Mouse (Mus musculus): ENCODE results near the gene Polq. TPM values are rescaled to one million over a fixed set of nuclear protein-coding genes. Genes with fewer than 3 reads are reported as not detected.

Gene Polq
- total and polyA plus RNA-seq, 3 experiments: 19.1 to 27.0 (median 23.6) TPM

DNA sequence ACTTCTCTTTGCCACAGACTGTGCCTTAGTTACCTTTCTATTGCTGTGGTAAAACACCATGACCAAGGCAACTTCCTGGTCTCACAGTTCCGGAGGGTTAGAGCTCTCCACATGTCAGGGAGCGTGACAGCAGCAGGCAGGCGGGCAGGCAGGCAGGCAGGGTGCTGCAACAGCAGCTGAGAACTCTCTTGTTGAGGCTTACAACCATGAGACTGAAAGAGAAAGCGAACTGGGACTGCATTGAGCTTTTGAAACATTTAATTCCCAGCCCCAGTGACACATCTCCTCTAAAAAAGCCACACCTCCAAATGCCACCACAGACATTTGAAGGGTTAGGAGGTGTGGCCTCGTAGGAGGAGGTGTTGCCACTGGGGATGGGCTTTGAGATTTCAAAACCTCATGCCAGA is 25.9 kb upstream of the Polq start:
- Histone ChIP-seq H3K9me3 (replicated peaks; ENCODE audit: low read length) (peaks cover 6% of the 10 kb centered on the region), H3K4me2 (ENCODE audit: insufficient read depth, low read depth, poor library complexity, severe bottlenecking) (peak overlapping the region; percentile 40; the same call in 1 of the 2 replicates), H3K27me3 (replicated peaks) (no peaks in the 10 kb centered on the region), H3K27ac (ENCODE audit: insufficient read depth, low read depth) (peak overlapping the region; percentile 39; the same call in 1 of the 2 replicates), H3K9ac (ENCODE audit: insufficient read depth, low read depth) (no peak overlapping the region), H3K4me1 (ENCODE audit: control insufficient read depth in 1 of 2, insufficient read depth in 2 of 2) (peaks cover 19 to 60% of the 10 kb centered on the region in 2 experiments), H3K79me2 (replicated peaks; ENCODE audit: control insufficient read depth, extremely low read depth, insufficient read depth, poor library complexity, severe bottlenecking) (no peaks in the 10 kb centered on the region), H3K36me3 (replicated peaks in 1 of 2; ENCODE audit: control insufficient read depth in 1 of 2, insufficient read depth in 1 of 2, low read length in 1 of 2) (peaks cover 0 to 7% of the 10 kb centered on the region in 2 experiments), H3K4me3 (replicated peaks in 1 of 3; ENCODE audit: low read depth in 2 of 3, low read length in 2 of 3, poor library complexity in 1 of 3) (peak overlapping the region; percentile 30 to 52 (median 34))
- TF ChIP-seq MAX (IDR thresholded peaks at IDR 0.05; ENCODE audit: low read length) (peak; percentile 46; the same call in 1 of the 2 replicates), TBP (conservative IDR thresholded peaks at IDR 0.05; ENCODE audit: low read depth, low read length) (peak; percentile 84; the same call in 1 of the 2 replicates), ZNF384 (IDR thresholded peaks at IDR 0.05; ENCODE audit: low read depth, low read length) (no peak), ZMIZ1 (IDR thresholded peaks at IDR 0.05; ENCODE audit: low read depth, low read length) (0 out of 2 replicates have a peak, but pooled peaks have one; percentile 39), ETS1 (conservative IDR thresholded peaks at IDR 0.05; ENCODE audit: low read depth, low read length) (0 out of 2 replicates have a peak, but pooled peaks have one; percentile 16), USF1 (IDR thresholded peaks at IDR 0.05; ENCODE audit: low read depth, low read length) (no peak), UBTF (IDR thresholded peaks at IDR 0.05; ENCODE audit: low read depth, low read length) (no peak), JUN (IDR thresholded peaks at IDR 0.05; ENCODE audit: insufficient read depth, low read depth, low read length) (no peak), ZKSCAN1 (IDR thresholded peaks at IDR 0.05; ENCODE audit: borderline replicate concordance, low read depth, low read length) (no peak), KAT2A (IDR thresholded peaks at IDR 0.05; ENCODE audit: insufficient replicate concordance, low read length) (no peak), CHD2 (IDR thresholded peaks at IDR 0.05; ENCODE audit: low read length) (no peak), POLR2AphosphoS2 (IDR thresholded peaks at IDR 0.05; ENCODE audit: low read depth, low read length) (0 out of 2 replicates have a peak, but pooled peaks have one; percentile 48), E2F4 (IDR thresholded peaks at IDR 0.05; ENCODE audit: insufficient replicate concordance, low read depth, low read length) (no peak), BHLHE40 (IDR thresholded peaks at IDR 0.05; ENCODE audit: low read depth, low read length) (peak; percentile 34; the same call in 1 of the 2 replicates), MEF2A (IDR thresholded peaks at IDR 0.05; ENCODE audit: borderline replicate concordance, low read depth, low read length) (no peak), CTCF (conservative IDR thresholded peaks at IDR 0.05 in 1 of 2, IDR thresholded peaks at IDR 0.05 in 1 of 2; ENCODE audit: low read depth in 2 of 2, low read length in 2 of 2) (no peak), JUND (conservative IDR thresholded peaks at IDR 0.05; ENCODE audit: low read depth, low read length) (no peak), POLR2A (IDR thresholded peaks at IDR 0.05; ENCODE audit: low read depth, low read length) (peak; percentile 44; the same call in 1 of the 2 replicates), IRF4 (IDR thresholded peaks at IDR 0.05; ENCODE audit: low read depth, low read length) (peak; percentile 58; the same call in 1 of the 2 replicates), PAX5 (IDR thresholded peaks at IDR 0.05; ENCODE audit: low read length) (no peak), RAD21 (IDR thresholded peaks at IDR 0.05; ENCODE audit: low read depth, low read length) (no peak), USF2 (conservative IDR thresholded peaks at IDR 0.05; ENCODE audit: low read depth, low read length) (no peak), HCFC1 (IDR thresholded peaks at IDR 0.05; ENCODE audit: low read depth, low read length) (no peak), NRF1 (IDR thresholded peaks at IDR 0.05; ENCODE audit: low read depth, low read length) (no peak), GABPA (IDR thresholded peaks at IDR 0.05; ENCODE audit: insufficient replicate concordance, low read depth, low read length) (no peak), NELFE (IDR thresholded peaks at IDR 0.05; ENCODE audit: low read depth, low read length) (peak; percentile 56; the same call in 1 of the 2 replicates), SMC3 (IDR thresholded peaks at IDR 0.05; ENCODE audit: low read depth, low read length) (no peak), RCOR1 (conservative IDR thresholded peaks at IDR 0.05; ENCODE audit: low read depth, low read length) (no peak), MAFK (IDR thresholded peaks at IDR 0.05; ENCODE audit: insufficient replicate concordance, low read length) (no peak), MXI1 (IDR thresholded peaks at IDR 0.05; ENCODE audit: low read depth, low read length) (peak; percentile 86), EP300 (IDR thresholded peaks at IDR 0.05; ENCODE audit: low read length) (0 out of 2 replicates have a peak, but pooled peaks have one; percentile 35), TCF12 (IDR thresholded peaks at IDR 0.05; ENCODE audit: low read depth, low read length) (no peak), ELF1 (IDR thresholded peaks at IDR 0.05; ENCODE audit: low read depth, low read length) (peak; percentile 74), CHD1 (IDR thresholded peaks at IDR 0.05; ENCODE audit: low read depth, low read length) (no peak), MYC (IDR thresholded peaks at IDR 0.05; ENCODE audit: low read depth, low read length) (no peak; the same call in 1 of the 2 replicates), ZC3H11A (IDR thresholded peaks at IDR 0.05; ENCODE audit: low read depth, low read length) (no peak), MAZ (IDR thresholded peaks at IDR 0.05; ENCODE audit: low read depth, low read length) (no peak), SIN3A (IDR thresholded peaks at IDR 0.05; ENCODE audit: low read length) (peak; percentile 80; the same call in 1 of the 2 replicates)
- DNase-seq (ENCODE audit: extremely low read depth): peak; percentile 93
- dilution Hi-C loops (cut with MboI; ENCODE audit: extremely low pct_ligation_motif_present, extremely low pct_unique_long_range_greater_than_20kb, low sequenced_read_pairs): no loop called here
- in situ Hi-C loops (cut with MboI; ENCODE audit: low pct_ligation_motif_present, low pct_unique_long_range_greater_than_20kb, low sequenced_read_pairs): no loop called here

Data from CH12.LX (cell line).